Mouse (Mus musculus): Measurements from ENCODE around the gene Prss53. TPM values are rescaled to one million over a fixed set of nuclear protein-coding genes. Genes with fewer than 3 reads are reported as not detected.

Gene Prss53
- polyA plus RNA-seq, 1 experiment from 2014 or later = 1.2 TPM

DNA sequence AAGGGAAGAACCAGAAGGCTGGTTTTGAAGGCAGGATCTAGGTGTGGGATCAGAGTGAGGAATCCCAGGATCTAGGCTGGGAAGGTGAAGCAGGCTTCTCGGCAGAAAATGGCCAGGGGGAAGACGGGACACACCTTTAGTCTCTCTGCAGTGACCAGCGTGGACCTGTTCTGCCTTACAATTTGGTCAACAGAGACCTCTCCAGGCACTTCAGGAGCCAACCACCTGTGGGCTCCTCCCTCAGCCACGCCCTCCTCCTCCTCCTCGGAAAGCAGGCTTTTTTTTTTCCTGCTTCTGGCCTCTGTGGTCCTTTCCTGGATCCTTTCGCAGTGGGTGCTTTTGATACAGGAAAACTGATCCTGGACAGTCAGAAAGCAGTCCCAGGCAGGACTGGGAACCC, 39.2 kb upstream of the Prss53 start, which contains the start of gene Prss8:
Prss8 (minus strand) TSS at position 182 of the 400 bp plus-strand sequence.
- Histone ChIP-seq H3K27ac (ENCODE audit: low read length) (no peak within 1 kb of the TSS), H3K36me3 (ENCODE audit: control insufficient read depth, insufficient read depth, low read length) (peaks cover 6% of the 10 kb centered on the region; the same call in 1 of the 2 replicates), H3K4me2 (ENCODE audit: low read length) (no peak within 1 kb of the TSS), H3K4me3 (ENCODE audit: low read depth, low read length) (no peak within 1 kb of the TSS), H3K9me3 (replicated peaks; ENCODE audit: control insufficient read depth, low read length, poor library complexity, severe bottlenecking) (no peaks in the 10 kb centered on the region), H3K4me1 (ENCODE audit: control insufficient read depth, insufficient read depth, low read length) (peaks cover 5% of the 10 kb centered on the region), H3K27me3 (ENCODE audit: control insufficient read depth, insufficient read depth, low read depth, low read length) (peaks cover 26% of the 10 kb centered on the region), H3K9ac (ENCODE audit: low read depth, low read length) (no peak within 1 kb of the TSS)
- ATAC-seq = no peak
- WGBS = 15% methylated on average over 6 of the region's 6 CpGs

DNA sequence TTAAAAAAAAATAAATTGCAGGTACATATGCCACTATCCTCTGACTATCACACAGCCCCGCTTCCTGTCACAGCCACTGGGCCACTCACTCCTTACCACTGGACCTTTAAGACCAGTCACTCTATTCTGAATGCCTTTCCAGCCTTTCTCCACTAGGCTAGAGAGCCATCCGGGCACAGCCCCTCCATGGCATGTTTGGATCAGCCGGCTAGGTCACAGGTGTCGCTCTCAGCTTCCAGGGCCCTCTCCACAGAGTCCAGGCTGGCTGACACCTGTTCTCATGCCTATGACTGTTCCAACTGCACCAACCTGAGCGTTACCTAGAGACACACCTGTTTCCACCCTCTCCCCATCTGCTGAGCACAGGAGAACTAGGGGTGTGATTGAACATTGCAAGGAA, 37.8 kb upstream of the Prss53 start:
- Histone ChIP-seq H3K4me2 (ENCODE audit: low read length) (no peak overlapping the region), H3K36me3 (ENCODE audit: control insufficient read depth, insufficient read depth, low read length) (peaks cover 6% of the 10 kb centered on the region), H3K4me3 (ENCODE audit: low read depth, low read length) (no peak overlapping the region), H3K4me1 (ENCODE audit: control insufficient read depth, insufficient read depth, low read length) (no peaks in the 10 kb centered on the region), H3K9ac (ENCODE audit: low read depth, low read length) (no peak overlapping the region), H3K9me3 (replicated peaks; ENCODE audit: control insufficient read depth, low read length, poor library complexity, severe bottlenecking) (no peaks in the 10 kb centered on the region), H3K27me3 (ENCODE audit: control insufficient read depth, insufficient read depth, low read depth, low read length) (peaks cover 26% of the 10 kb centered on the region), H3K27ac (ENCODE audit: low read length) (no peak overlapping the region)
- ATAC-seq = no peak
- 52% methylated on average over 5 of the region's 5 CpGs for WGBS

DNA sequence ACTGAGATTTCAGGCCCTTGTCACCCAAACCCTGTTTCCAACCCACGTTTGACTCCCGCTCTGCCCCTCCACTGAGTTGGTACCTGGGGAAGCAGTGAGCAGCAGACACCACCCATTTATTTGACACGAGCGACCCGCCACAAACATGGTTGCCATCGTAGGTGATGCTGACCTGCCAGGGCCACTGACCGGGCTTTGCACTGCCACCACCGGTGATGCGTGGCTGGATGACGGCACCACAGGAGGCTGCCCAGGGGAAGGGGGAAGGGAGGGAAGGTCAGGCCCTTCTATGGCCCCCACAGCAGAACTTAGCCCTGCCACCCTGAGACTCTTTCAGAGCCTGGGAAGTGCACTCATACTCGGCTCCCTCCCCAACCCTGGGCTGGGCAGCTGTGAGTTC, 37.0 kb upstream of the Prss53 start:
- Histone ChIP-seq H3K4me2 (ENCODE audit: low read length) (no peak overlapping the region), H3K27ac (ENCODE audit: low read length) (no peak overlapping the region), H3K9me3 (replicated peaks; ENCODE audit: control insufficient read depth, low read length, poor library complexity, severe bottlenecking) (no peaks in the 10 kb centered on the region), H3K4me1 (ENCODE audit: control insufficient read depth, insufficient read depth, low read length) (no peaks in the 10 kb centered on the region), H3K9ac (ENCODE audit: low read depth, low read length) (no peak overlapping the region), H3K27me3 (ENCODE audit: control insufficient read depth, insufficient read depth, low read depth, low read length) (peaks cover 26% of the 10 kb centered on the region), H3K4me3 (ENCODE audit: low read depth, low read length) (no peak overlapping the region), H3K36me3 (ENCODE audit: control insufficient read depth, insufficient read depth, low read length) (peaks cover 6% of the 10 kb centered on the region)
- 81% methylated on average over 11 of the region's 11 CpGs for WGBS
- ATAC-seq = no peak

DNA sequence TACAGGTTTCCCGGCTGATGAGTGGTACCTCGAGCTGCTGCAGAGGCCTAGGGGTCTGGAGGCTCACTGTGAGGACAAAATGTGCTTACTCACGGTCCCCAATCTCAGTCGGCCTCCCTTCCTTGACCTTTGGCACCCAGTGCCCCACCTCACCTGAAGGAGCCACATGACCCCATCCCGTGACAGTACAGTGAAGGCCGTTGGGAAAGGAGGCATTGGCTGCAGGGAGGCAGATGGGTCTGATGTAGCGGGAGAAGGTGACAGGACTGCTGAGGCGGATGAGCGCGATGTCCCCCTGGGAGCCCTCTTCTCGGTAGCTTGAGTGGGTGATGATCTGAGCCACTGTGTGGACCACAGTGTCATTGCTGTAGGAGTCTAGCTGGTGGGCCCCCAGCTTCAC, 36.1 kb upstream of the Prss53 start:
- ATAC-seq = no peak
- Histone ChIP-seq H3K4me3 (ENCODE audit: low read depth, low read length) (no peak overlapping the region), H3K27me3 (ENCODE audit: control insufficient read depth, insufficient read depth, low read depth, low read length) (peaks cover 26% of the 10 kb centered on the region), H3K9me3 (replicated peaks; ENCODE audit: control insufficient read depth, low read length, poor library complexity, severe bottlenecking) (no peaks in the 10 kb centered on the region), H3K4me2 (ENCODE audit: low read length) (no peak overlapping the region), H3K4me1 (ENCODE audit: control insufficient read depth, insufficient read depth, low read length) (no peaks in the 10 kb centered on the region), H3K9ac (ENCODE audit: low read depth, low read length) (no peak overlapping the region), H3K27ac (ENCODE audit: low read length) (no peak overlapping the region), H3K36me3 (ENCODE audit: control insufficient read depth, insufficient read depth, low read length) (peaks cover 6% of the 10 kb centered on the region)
- 87% methylated on average over 11 of the region's 11 CpGs for WGBS

DNA sequence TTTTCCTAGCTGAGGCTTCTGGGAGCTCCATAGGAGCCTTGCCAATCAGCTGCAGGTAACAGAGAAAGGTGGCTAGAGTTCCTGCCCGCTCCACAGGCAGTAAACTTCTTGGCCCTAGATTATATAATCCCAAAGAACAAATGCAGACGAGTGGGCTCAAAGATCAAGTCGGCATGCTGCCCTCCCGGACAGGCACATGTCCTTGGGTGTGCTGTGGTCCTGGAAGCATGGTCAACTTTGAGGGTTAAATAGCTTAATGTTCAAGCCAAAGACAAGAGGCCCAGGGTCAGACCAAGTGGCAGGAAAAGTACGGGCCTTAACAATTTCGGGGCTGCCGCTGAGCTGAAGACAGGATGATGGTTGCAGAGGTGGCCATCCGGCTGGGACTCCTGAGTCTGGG, 35.3 kb upstream of the Prss53 start:
- no peak overlapping the region for H3K9ac ChIP-seq (ENCODE audit: low read depth, low read length)
- H3K27me3 ChIP-seq (ENCODE audit: control insufficient read depth, insufficient read depth, low read depth, low read length) = peaks cover 26% of the 10 kb centered on the region
- peaks cover 6% of the 10 kb centered on the region for H3K36me3 ChIP-seq (ENCODE audit: control insufficient read depth, insufficient read depth, low read length)
- H3K4me3 ChIP-seq (ENCODE audit: low read depth, low read length) = no peak overlapping the region
- ATAC-seq = no peak
- no peaks in the 10 kb centered on the region for H3K4me1 ChIP-seq (ENCODE audit: control insufficient read depth, insufficient read depth, low read length)
- WGBS = 84% methylated on average over 8 of the region's 8 CpGs
- H3K4me2 ChIP-seq (ENCODE audit: low read length) = no peak overlapping the region
- no peak overlapping the region for H3K27ac ChIP-seq (ENCODE audit: low read length)
- no peaks in the 10 kb centered on the region for H3K9me3 ChIP-seq (replicated peaks; ENCODE audit: control insufficient read depth, low read length, poor library complexity, severe bottlenecking)

DNA sequence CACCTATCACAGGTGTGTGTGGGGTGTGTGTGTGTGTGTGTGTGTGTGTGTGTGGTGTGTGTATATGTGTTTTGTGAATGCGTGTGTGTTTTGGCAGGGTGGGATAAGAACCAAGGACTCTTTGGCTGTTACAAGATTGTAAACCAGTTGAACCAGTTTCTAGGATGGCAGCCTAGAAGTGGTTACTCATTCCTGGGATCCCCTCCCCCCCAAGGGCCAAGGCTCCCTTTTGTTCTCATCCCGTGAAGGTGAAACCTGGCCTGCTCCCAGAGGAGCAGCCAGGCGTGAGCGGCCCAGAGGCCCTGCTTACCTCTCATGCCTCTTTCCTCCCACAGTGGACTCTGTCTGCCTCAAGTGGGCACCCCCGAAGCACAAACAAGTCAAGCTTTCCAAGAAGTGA, 34.5 kb upstream of the Prss53 start:
- no peak overlapping the region for H3K4me2 ChIP-seq (ENCODE audit: low read length)
- H3K9ac ChIP-seq (ENCODE audit: low read depth, low read length) = no peak overlapping the region
- peaks cover 6% of the 10 kb centered on the region for H3K36me3 ChIP-seq (ENCODE audit: control insufficient read depth, insufficient read depth, low read length)
- no peaks in the 10 kb centered on the region for H3K4me1 ChIP-seq (ENCODE audit: control insufficient read depth, insufficient read depth, low read length)
- H3K9me3 ChIP-seq (replicated peaks; ENCODE audit: control insufficient read depth, low read length, poor library complexity, severe bottlenecking) = no peaks in the 10 kb centered on the region
- WGBS = 59% methylated on average over 5 of the region's 5 CpGs
- peaks cover 24% of the 10 kb centered on the region for H3K27me3 ChIP-seq (ENCODE audit: control insufficient read depth, insufficient read depth, low read depth, low read length)
- ATAC-seq = no peak
- H3K27ac ChIP-seq (ENCODE audit: low read length) = no peak overlapping the region
- no peak overlapping the region for H3K4me3 ChIP-seq (ENCODE audit: low read depth, low read length)

DNA sequence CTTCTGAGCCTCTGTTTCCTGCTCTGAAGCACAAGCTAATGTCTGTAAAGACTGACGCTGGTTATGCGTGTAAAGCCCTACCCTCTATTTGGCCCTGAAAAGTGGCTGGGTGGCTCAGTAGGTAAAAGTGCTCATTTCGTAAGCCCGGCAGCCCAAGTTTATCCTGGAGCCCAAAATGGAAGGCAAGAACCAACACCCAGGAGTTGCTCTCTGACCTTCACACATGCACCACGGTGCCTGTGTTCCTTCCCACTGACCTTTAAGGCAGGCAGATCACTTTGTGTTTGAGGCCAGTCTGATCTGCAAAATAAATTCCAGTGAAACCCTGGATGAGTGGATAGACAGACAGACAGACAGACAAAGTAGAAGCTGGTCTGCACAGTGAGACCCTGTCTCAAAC, 32.9 kb upstream of the Prss53 start:
- WGBS = 87% methylated on average over 5 of the region's 5 CpGs
- no peak overlapping the region for H3K9ac ChIP-seq (ENCODE audit: low read depth, low read length)
- no peaks in the 10 kb centered on the region for H3K9me3 ChIP-seq (replicated peaks; ENCODE audit: control insufficient read depth, low read length, poor library complexity, severe bottlenecking)
- no peak overlapping the region for H3K4me2 ChIP-seq (ENCODE audit: low read length)
- H3K36me3 ChIP-seq (ENCODE audit: control insufficient read depth, insufficient read depth, low read length) = peaks cover 6% of the 10 kb centered on the region
- no peak overlapping the region for H3K27ac ChIP-seq (ENCODE audit: low read length)
- no peak for ATAC-seq
- no peaks in the 10 kb centered on the region for H3K4me1 ChIP-seq (ENCODE audit: control insufficient read depth, insufficient read depth, low read length)
- no peak overlapping the region for H3K4me3 ChIP-seq (ENCODE audit: low read depth, low read length)
- H3K27me3 ChIP-seq (ENCODE audit: control insufficient read depth, insufficient read depth, low read depth, low read length) = peaks cover 11% of the 10 kb centered on the region

DNA sequence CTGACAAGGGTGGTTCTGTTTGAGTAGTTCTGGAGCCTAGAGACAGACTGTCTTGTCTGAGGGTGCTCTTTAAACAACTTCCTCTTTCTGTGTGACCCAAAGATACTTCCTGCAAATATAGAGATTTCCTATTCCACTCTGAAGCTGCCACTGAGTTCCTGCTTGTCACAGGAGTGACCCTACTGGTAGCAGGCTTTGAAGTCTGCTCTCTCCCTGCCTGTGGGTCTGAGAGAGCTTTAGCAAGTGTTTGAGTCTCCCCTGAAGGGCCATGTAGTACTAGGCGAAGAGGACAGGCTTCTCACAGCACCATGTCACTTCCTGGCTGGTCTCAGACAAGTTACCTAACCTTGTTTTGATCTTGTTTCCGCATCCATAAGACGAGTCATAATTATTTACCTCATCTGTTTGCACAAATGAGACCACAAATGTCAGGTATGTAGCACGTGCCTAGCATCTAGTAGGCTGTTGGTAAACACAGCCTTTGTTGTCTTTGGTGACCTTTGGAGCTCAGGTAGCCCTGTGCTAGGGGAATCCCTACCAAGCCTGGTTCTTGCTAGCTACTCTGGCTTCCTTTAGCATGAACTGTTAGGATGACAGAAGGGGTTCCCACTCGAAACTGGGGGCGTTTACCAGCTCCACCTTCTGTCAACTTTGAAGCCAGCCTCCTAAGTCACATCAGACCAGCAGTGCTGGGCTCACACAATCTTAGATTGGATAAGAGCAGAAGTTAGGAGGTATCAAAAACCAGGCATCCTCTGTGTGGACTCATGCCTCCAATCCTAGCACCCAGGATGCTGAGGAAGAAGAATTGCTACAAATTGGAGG, 31.9 kb upstream of the Prss53 start:
- H3K4me2 ChIP-seq (ENCODE audit: low read length) = no peak overlapping the region
- WGBS = 89% methylated on average over 6 of the region's 6 CpGs
- H3K9me3 ChIP-seq (replicated peaks; ENCODE audit: control insufficient read depth, low read length, poor library complexity, severe bottlenecking) = no peaks in the 10 kb centered on the region
- 0 out of 2 replicates have a peak, but pooled peaks cover under 1% of the 10 kb centered on the region for H3K27me3 ChIP-seq (ENCODE audit: control insufficient read depth, insufficient read depth, low read depth, low read length)
- no peak overlapping the region for H3K27ac ChIP-seq (ENCODE audit: low read length)
- H3K4me1 ChIP-seq (ENCODE audit: control insufficient read depth, insufficient read depth, low read length) = no peaks in the 10 kb centered on the region
- H3K9ac ChIP-seq (ENCODE audit: low read depth, low read length) = no peak overlapping the region
- ATAC-seq = no peak
- H3K36me3 ChIP-seq (ENCODE audit: control insufficient read depth, insufficient read depth, low read length) = peaks cover 6% of the 10 kb centered on the region
- no peak overlapping the region for H3K4me3 ChIP-seq (ENCODE audit: low read depth, low read length)

DNA sequence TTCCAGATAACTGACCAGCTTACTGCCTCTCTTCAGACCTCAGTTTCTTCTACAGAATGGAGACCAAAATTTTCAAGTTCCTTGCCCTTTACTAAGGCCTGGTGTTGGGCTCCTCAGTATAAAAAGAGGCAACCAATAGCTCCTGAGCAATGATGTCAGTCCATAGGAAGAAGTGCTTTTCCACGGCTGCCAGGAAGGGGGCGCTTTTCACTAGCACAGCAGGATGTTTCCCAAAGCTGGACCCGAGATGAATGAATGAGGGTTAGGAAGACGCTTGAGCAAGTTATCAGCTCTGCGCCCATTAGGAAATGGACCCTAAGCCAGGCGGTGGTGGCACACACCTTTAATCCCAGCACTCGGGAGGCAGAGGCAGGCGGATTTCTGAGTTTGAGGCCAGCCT, 30.7 kb upstream of the Prss53 start:
- Histone ChIP-seq H3K36me3 (ENCODE audit: control insufficient read depth, insufficient read depth, low read length) (peaks cover 9% of the 10 kb centered on the region), H3K9me3 (replicated peaks; ENCODE audit: control insufficient read depth, low read length, poor library complexity, severe bottlenecking) (no peaks in the 10 kb centered on the region), H3K4me3 (ENCODE audit: low read depth, low read length) (no peak overlapping the region), H3K4me2 (ENCODE audit: low read length) (no peak overlapping the region), H3K27ac (ENCODE audit: low read length) (no peak overlapping the region), H3K27me3 (ENCODE audit: control insufficient read depth, insufficient read depth, low read depth, low read length) (no peaks in the 10 kb centered on the region), H3K4me1 (ENCODE audit: control insufficient read depth, insufficient read depth, low read length) (no peaks in the 10 kb centered on the region), H3K9ac (ENCODE audit: low read depth, low read length) (no peak overlapping the region)
- ATAC-seq = no peak
- 61% methylated on average over 8 of the region's 8 CpGs for WGBS
